Mouse (Mus musculus) layer of hippocampus, postnatal 10 days (tissue): ENCODE results near the gene 9230104L09Rik. TPM values are rescaled to one million over a fixed set of nuclear protein-coding genes. Genes with fewer than 3 reads are reported as not detected.

ENCODE experiments used
- DNase-seq, 2 experiments: peaks; one replicate each; pipeline ENCODE4 v3.0.0; 2021; ENCODE audit warnings: low spot score in 2 of 2
- total RNA-seq, 2 experiments: library from RNA; stranded (reverse); gene quantifications; 2 replicates each; pipeline ENCODE4 v1.2.3; 2021

The 9230104L09Rik gene
- total RNA-seq, 2 experiments from 2014 or later: not detected

- no peak for DNase-seq
Observed at GRCm38 (mm10) chr2:148857506-148857905, 7.3 kb downstream of the 9230104L09Rik start.

DNA sequence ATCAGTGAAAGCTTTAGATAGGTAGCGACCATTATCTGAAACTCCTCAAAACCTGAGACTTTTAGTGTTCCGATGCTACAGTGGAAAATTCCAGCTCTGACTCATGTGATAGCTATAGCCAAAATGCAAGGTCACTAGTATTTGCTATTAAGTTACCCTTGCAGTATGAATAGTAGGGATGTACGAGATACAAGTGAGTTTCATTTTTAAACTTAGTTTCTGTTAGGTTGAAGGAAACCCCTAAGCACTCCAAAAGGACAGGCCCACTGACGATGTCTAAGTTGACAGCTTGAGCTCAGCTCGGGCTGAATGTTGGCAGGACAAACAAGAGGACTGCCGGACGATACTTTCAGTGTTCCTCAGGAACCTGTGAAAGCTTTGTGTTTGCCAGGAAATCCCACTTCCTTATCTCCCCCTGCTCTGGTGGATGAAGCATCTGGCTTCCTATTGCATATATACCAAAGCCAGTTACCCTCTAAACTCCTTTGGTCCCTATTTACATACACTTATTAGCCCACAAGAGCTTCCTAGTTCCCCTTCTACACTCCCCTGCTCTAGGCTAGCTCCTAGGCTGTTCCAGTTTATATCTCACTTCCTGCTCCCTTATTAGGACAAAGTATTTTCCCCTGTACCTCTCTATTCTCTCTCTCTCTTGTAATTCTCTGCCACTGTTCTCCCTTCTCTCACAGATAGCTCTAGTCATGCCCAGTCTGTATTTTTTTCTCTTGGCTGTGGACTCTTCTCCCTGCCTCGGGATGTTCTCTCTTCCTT, 8.0 kb downstream of the 9230104L09Rik start:
- no peak for DNase-seq

DNA sequence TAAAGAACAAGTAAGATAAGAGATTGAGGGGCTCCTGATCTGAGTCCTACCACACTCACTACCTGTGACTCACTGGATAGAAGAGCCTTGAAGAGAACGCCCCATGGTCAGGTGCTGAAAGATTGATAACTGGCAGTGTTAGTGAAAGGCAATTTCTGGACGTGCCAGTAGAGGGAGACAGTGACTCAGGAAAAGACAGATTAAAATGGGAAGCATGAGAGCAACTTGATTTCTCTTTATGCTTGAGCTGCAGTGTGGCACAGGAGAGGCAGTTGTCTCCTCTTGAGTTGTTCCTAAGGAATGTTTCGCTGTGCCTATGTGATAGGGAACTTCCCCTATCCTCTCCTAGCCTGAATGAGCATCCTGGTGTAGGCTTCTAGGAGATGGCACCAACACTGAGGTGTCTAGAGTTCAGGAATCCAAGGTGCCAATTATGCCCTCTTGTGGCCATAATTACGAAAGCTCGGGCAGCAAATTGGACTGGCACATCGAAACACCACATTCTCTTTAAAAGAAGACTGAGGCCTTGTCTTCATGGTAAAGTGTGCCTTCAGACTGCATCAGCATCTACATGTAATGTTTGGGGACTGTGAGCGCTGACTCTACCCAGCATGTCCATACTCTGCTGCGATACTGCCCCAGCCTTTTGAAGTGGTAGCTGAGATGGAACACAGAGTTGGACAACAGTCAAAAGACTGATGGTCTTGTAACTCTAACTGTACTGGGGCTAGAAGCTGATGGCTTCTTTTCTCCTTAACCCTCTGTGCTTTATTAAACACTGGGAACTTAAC, 13.5 kb downstream of the 9230104L09Rik start:
- DNase-seq: peak; percentile 88 to 90

DNA sequence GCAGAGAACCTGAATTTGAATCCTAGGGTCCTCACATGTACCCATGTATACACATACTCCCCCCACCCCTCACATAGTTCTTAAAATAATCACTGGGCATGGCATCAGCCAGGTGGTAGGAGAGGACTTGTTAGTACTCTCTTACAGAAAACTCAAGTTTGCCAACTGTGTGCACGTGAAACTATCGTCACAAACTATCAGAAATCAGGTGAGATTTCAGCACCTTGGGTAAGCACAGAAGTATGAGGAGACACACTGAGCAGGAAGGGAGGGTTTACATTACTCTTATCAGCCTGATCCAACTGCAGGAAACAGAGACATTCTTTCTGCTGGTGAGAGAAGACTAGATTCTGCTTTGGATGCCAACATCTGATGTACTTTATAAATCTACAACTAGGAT, 25.6 kb downstream of the 9230104L09Rik start:
- no peak for DNase-seq

GRCm38 (mm10) chr2:148838075-148838777, 26.6 kb downstream of the 9230104L09Rik start:
- DNase-seq: no peak

GRCm38 (mm10) chr2:148834912-148835311, 29.9 kb downstream of the 9230104L09Rik start, which contains the start of gene Cst9:
Gene Cst9, plus strand, starts transcription at chr2:148835147.
- DNase-seq: no peak

- no peak for DNase-seq
Observed at GRCm38 (mm10) chr2:148825986-148826385, 38.9 kb downstream of the 9230104L09Rik start.

GRCm38 (mm10) chr2:148819909-148820308, 44.9 kb downstream of the 9230104L09Rik start, which contains the start of gene Cst13:
Gene Cst13, plus strand, starts transcription at chr2:148820081.
- no peak for DNase-seq

- no peak for DNase-seq
Observed at GRCm38 (mm10) chr2:148806696-148807095, 58.1 kb downstream of the 9230104L09Rik start.

DNA sequence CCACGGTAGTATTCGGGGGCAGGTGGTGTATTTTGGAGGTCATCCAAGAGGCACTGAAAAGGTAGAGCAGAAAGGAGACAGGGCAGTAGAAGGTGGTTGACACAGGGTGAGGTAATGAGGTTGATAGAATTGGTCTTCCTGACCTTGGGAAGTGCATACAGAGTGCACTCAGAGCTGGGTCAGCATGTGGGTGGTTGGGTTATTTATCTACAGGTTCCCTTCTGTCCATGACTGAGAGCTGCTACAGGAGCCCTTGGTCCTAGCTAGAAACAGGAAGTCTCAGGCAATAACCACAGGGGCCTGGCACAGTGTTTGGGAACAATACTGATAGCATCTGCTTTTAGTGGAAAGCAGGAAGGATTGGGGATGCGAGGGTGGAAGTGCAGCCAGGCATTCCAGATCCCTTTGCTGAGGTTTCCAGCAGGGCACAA, 63.3 kb downstream of the 9230104L09Rik start:
- peak in 1 of 2 experiments; percentile 10 for DNase-seq

GRCm38 (mm10) chr2:148798485-148798884, 66.4 kb downstream of the 9230104L09Rik start, which contains the start of gene Cst8:
Gene Cst8, plus strand, starts transcription at chr2:148798785.
- DNase-seq: no peak

Other genes with a start within 250 kb of the 9230104L09Rik start
- 10 to 100 TPM; 10.1 to 12.6 TPM for gene Nxt1, start 192.4 kb downstream of the 9230104L09Rik start, total RNA-seq
- gene Gzf1, start 184.0 kb downstream of the 9230104L09Rik start, total RNA-seq: 10 to 100 TPM; 24.0 to 26.2 TPM
- 100 to 1,000 TPM; 232 to 251 TPM for gene Napb, start 132.6 kb downstream of the 9230104L09Rik start, total RNA-seq
- under 1 TPM in 1 of 2 experiments, not detected in 1; 0.71 TPM for gene Cstl1, start 114.7 kb downstream of the 9230104L09Rik start, total RNA-seq
- gene Cst11, start 93.5 kb downstream of the 9230104L09Rik start, total RNA-seq: not detected
- not detected for gene 8030411F24Rik, start 83.0 kb downstream of the 9230104L09Rik start, total RNA-seq
- gene Cst12, start 75.7 kb downstream of the 9230104L09Rik start, total RNA-seq: not detected
- not detected for gene Cst8, start 66.3 kb downstream of the 9230104L09Rik start, total RNA-seq
- not detected for gene Cst13, start 45.0 kb downstream of the 9230104L09Rik start, total RNA-seq
- not detected for gene Cst9, start 29.9 kb downstream of the 9230104L09Rik start, total RNA-seq
- gene Cst3, start 10.7 kb upstream of the 9230104L09Rik start, total RNA-seq: 1,000 to 10,000 TPM; 2,230 to 2,265 TPM
- gene Gm1330, start 138.2 kb upstream of the 9230104L09Rik start, total RNA-seq: not detected
- gene Gm10750, start 152.2 kb upstream of the 9230104L09Rik start, total RNA-seq: not detected